Mouse (Mus musculus) embryonic stem cell, embryonic (primary cell): ENCODE results near the gene Ankrd13b.

ENCODE experiments used
- CTCF ChIA-PET, 4 experiments: fragments of 300-600 bp in 2 of 4; fragments of 350-600 bp in 2 of 4; sonication (Branson Sonifier 250); formaldehyde crosslinking; loops; one replicate each; lab custom pipeline; 2022; ENCODE audit warnings: inconsistent platforms in 2 of 4; lab: Charles Lee
- POLR2A ChIA-PET, 4 experiments: fragments of 300-600 bp in 2 of 4; fragments of 350-600 bp in 2 of 4; sonication (Branson Sonifier 250); formaldehyde crosslinking; loops; one replicate each; lab custom pipeline; 2022; ENCODE audit warnings: antibody characterized with exemption in 4 of 4, inconsistent platforms in 1 of 4; lab: Charles Lee

Gene Ankrd13b

DNA sequence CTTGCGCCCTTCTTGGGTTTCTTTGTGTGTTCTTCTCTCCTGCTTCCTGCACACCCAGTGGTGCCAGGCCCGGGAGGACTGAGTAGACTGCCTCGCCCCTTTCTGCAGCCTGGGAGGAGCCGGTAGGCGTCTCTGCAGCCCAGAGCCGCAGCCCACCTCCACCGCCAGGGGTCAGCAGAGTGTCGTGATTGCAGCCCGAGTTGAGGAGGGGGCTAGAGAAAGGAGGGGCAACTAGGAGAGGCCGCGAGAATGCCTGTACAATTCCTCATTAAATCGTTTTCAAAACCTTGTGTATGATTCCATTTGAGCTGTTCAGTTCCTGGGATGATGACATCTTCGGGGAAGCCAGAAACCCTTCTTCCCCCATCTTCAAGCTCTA lies 1.6 kb upstream of the Ankrd13b start:
- POLR2A ChIA-PET = interaction anchor here in 2 of 4 experiments (0.8 to 11.6 kb wide), 17 partner anchors 10 to 491 kb away, joined by 3 to 210 read pairs (median 5); partner anchors contain the start of genes Abhd15 (in 1 of the 2), Taok1 (in 1 of the 2) and Trp53i13 (in 1 of the 2)

DNA sequence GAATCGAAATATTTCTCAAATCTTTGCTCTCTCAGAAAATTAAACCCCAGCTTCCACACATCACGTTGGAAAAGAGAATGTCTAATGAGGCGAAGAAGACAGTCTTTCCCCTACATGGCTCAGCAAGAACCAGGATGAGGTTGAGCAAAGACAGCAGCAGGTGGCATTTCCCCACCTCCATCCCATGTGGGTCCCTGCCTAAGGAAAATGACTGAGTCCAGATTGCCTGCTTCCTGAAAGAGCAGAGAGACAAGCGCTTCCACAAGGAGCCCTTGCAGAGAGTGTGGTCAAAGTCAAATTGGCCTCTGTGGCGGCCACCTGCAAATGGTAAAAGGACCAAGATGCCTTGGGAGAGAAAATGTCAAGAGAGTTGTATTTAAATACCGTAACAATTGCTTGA lies 973 bp upstream of the Ankrd13b start:
- ChIA-PET CTCF (interaction anchor here in 3 of 4 experiments (0.5 to 3.3 kb wide), 13 partner anchors 10 to 101 kb away, joined by 3 to 22 read pairs (median 6); partner anchors contain the start of gene Abhd15 (in 1 of the 3)), POLR2A (interaction anchor here in 3 of 4 experiments (0.8 to 11.6 kb wide), 15 partner anchors 11 to 492 kb away, joined by 3 to 210 read pairs (median 5); partner anchors contain the start of genes Abhd15 (in 1 of the 3), Phf12 (in 1 of the 3), Taok1 (in 1 of the 3) and Trp53i13 (in 1 of the 3))

More for the DNA sequence above, 1.6 kb upstream of the Ankrd13b start:
- CTCF ChIA-PET = interaction anchor here (0.6 to 3.3 kb wide), 25 partner anchors 10 to 332 kb away, joined by 3 to 22 read pairs (median 4); partner anchors contain the start of gene Abhd15 (in 1 of the 4)

DNA sequence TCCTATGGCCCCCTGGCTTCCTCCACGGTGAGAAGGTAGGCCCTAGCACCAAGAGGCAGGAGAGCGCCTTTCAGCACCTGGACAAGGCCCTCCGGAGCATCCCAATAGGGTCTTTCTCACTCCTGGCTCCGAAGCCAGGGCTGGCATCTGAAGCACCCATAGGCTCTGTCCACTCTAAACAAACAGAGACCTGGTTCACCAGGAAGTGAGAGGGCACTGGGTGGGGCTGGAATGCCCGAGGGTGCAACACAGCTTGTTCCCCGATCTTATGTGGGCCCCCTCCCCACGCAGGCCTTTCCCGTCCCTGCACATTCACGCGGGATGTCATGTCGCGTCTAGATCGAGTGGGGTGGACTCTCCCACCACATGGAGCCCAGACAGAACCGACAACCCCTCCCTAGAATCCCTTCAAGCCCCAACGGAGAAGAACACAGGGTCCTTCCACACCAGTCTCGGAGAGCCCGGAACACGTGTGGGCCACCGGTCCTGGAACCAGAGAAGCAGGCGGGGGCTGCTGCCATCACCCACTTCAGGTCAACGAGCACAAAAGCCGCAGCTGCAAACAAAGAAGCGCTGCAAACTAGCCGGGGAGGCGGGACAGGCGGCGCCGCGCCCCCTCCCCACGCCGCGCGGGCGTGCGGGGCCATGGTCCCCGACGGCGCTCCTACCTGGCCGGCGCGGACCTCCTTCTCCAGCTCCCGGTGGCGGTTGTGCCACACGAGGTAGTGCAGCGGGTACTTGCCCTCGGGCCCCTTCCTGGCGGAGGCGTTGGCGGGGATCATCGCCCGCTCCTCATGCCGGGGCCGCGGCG lies 502 bp downstream of the Ankrd13b start:
- CTCF ChIA-PET = interaction anchor here in 3 of 4 experiments (0.6 to 3.3 kb wide), 16 partner anchors 12 to 392 kb away, joined by 3 to 22 read pairs (median 5); no protein-coding TSS in a partner anchor
- POLR2A ChIA-PET = interaction anchor here in 3 of 4 experiments (1.0 to 11.6 kb wide), 11 partner anchors 14 to 493 kb away, joined by 3 to 210 read pairs (median 5); partner anchors contain the start of genes Abhd15 (in 1 of the 3), Phf12 (in 1 of the 3), Taok1 (in 1 of the 3) and Trp53i13 (in 1 of the 3)

DNA sequence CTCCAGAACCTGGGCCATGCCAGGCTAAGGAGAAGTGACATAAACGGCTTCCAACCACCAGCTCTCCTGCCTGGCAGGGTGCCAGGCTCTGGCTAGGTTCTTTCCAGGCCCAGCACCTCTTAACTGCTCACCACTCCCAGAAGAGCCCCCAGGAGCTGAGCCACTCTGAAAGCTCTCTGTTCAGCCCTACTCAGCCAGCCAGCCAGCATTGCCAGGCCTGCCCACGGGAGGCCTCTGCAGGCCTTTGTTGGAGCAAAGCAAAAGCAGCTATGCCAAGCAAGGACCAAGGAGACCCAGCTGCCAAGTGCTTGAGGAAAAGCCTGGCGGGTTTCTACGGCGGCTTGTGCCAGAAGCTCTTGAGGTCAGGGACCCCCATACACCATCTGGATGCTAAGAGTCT lies 2.7 kb downstream of the Ankrd13b start:
- ChIA-PET POLR2A (interaction anchor here in 2 of 4 experiments (1.0 to 1.7 kb wide), 4 partner anchors 16 to 31 kb away, joined by 3 to 4 read pairs (median 3); partner anchors contain the start of gene Trp53i13 (in 1 of the 2)), CTCF (interaction anchor here (0.6 to 1.3 kb wide), 4 partner anchors 10 to 19 kb away, joined by 3 to 11 read pairs (median 3); no protein-coding TSS in a partner anchor)

DNA sequence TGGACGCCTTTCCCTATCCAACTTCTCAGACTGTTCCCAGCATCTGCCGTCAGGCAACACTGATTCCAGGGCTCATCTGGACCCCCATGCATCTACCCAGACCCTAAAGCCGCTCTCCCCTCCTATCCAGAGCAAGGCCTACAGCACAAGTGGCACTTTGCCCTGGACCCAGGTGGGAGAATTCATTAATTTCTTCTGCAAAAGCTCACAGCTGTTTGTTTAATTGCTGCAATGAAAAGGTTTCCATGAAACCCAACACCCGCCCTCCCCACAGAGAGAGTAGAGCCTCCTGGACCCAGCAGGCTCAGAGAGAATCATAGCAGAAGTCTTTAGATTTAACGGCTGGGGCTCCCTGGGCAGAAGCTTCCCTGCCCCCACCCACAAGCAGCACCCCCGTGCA lies 4.2 kb downstream of the Ankrd13b start:
- POLR2A ChIA-PET = interaction anchor here (0.6 to 2.6 kb wide), 11 partner anchors 9 to 314 kb away, joined by 3 to 12 read pairs (median 4); no protein-coding TSS in a partner anchor
- CTCF ChIA-PET = interaction anchor here in 3 of 4 experiments (0.7 kb wide), 3 partner anchors 16 to 468 kb away, joined by 3 to 20 read pairs (median 4); no protein-coding TSS in a partner anchor

DNA sequence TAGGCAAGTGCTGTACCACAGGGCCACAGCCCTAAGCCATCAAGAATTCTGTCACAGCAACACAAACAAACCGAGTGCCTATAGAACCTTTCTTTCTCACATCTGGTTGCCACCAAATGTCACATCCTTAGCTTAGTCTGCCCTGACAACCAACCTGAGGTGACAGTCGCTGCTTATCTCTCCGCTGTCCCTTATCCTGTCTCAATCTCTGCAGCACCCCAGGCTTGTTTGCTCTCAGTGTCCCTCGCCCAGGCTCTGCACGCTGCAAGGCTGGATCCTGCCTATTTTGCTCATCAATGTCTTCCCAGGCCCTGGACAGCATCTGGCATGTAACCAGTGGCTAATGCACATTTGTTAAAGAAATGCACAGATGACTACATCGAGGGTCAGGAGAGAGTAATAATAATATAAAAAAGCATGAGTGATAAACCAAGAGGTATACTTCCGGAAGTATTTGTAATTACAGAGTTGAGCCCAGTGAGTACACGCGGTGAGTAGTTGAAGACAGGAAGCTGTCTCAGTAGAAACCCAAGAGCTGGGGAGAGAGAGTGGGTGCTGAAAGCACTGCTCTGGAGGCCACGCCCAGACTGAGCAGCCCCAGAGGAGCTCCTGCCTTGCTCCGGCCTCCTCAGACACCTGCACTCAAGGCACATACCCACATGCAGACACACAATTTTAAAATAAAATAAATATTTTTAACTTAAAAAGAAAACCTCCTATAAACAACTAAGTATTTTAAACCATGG lies 5.8 kb downstream of the Ankrd13b start:
- ChIA-PET POLR2A (interaction anchor here in 2 of 4 experiments (0.5 to 2.6 kb wide), 10 partner anchors 10 to 77 kb away, joined by 3 to 12 read pairs (median 4); partner anchors contain the start of gene Git1 (in 1 of the 2)), CTCF (interaction anchor here in 3 of 4 experiments (1.0 to 1.6 kb wide), 5 partner anchors 16 to 146 kb away, joined by 3 to 9 read pairs (median 6); no protein-coding TSS in a partner anchor)

DNA sequence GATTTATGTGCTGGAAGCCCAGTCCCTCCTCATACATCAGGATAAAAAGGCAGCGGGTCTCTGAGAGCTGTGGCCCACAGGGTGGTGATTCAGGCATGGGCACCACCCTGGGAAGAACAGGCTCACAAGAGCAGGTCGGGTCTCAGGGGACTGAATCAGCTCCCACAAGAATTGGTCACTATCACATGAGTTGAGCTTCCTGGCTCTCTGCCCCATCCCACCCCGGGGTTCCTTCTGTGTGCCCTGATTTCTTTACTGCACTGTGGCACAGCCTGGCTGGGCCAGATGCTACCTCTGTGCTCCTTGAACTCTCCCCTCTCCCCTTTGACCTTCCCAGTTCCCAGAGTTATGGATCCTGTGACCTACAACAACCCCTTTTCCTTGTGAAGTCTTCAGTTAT lies 6.4 kb downstream of the Ankrd13b start:
- POLR2A ChIA-PET = interaction anchor here in 1 of 4 experiments (0.9 to 2.6 kb wide), 3 partner anchors 10 to 14 kb away, joined by 3 to 12 read pairs (median 4); no protein-coding TSS in a partner anchor
- CTCF ChIA-PET = interaction anchor here in 2 of 4 experiments (1.0 to 1.5 kb wide), 2 partner anchors 25 to 147 kb away, joined by 3 to 5 read pairs; no protein-coding TSS in a partner anchor

DNA sequence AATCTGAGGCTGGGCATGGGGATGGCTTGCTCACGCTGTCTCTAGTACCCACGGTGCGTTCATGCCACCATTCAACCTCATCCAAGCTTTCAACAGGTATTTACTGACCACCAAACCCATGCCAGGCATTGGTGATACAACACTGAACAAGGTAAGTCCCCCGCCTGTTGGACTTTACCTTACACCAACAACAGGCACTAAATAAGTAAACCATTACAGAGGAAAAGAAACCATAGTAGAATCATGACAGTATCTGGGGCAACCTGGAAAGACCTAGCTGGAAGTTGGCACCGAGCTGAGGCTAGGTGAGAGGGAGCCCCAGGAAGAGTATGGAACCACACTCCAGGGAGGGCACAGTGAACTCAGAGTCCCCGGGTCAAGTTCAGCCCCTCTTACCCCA lies 12.6 kb downstream of the Ankrd13b start:
- CTCF ChIA-PET = interaction anchor here in 3 of 4 experiments (1.0 to 3.5 kb wide), 6 partner anchors 9 to 344 kb away, joined by 4 to 22 read pairs (median 8); partner anchors contain the start of genes Git1 (in 1 of the 3) and Myo18a (in 1 of the 3)
- POLR2A ChIA-PET = interaction anchor here in 2 of 4 experiments (1.0 to 3.2 kb wide), 5 partner anchors 8 to 37 kb away, joined by 4 to 13 read pairs (median 6); no protein-coding TSS in a partner anchor

DNA sequence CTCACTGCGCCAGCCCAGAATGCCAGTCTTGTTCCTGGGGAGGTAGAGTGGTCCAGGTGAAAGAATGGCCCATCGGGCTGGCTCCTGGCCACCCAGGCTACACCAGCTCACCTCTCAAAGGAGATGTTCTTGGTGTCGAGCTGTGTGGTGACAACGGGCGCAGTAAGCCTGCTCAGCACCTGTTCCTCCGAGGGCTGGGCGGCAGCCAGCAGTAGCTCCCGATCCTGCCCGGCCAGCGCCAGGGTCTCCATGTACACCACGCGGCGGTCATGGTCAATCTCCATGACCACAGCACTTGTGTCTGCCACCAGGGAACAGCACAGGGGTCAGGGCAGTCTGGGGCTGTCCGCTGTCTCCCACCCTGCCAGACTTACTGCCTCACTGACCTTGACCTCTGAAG lies 13.3 kb downstream of the Ankrd13b start:
- ChIA-PET CTCF (interaction anchor here in 3 of 4 experiments (0.5 to 3.5 kb wide), 8 partner anchors 9 to 368 kb away, joined by 3 to 22 read pairs (median 4); partner anchors contain the start of gene Myo18a (in 1 of the 3)), POLR2A (interaction anchor here in 3 of 4 experiments (0.5 to 3.2 kb wide), 6 partner anchors 8 to 361 kb away, joined by 4 to 13 read pairs (median 5); no protein-coding TSS in a partner anchor)

DNA sequence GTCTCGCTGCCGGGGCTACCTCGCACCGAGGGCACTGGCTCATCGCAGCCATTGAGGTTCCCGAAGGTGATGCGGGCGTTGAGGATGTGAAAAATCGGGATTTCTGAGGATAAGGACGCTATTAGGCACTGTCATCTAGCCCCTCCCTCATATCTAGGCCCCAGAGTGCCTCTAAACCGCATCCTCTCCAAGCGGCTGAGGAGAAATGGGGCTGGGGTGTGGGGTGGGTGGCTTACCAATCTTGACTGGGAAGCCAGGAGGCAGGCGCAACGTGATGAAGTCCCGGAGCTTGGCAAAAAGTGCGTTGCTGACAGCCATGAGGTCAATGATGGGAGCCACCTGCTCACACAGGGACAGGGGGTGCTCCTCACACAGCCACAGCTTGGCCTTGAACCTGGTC lies 16.7 kb downstream of the Ankrd13b start:
- ChIA-PET CTCF (interaction anchor here in 3 of 4 experiments (0.6 to 2.8 kb wide), 4 partner anchors 17 to 709 kb away, joined by 3 to 9 read pairs (median 3); partner anchors contain the start of gene Ankrd13b (in 1 of the 3)), POLR2A (interaction anchor here in 2 of 4 experiments (0.6 to 3.1 kb wide), 5 partner anchors 11 to 464 kb away, joined by 3 to 12 read pairs (median 3); partner anchors contain the start of gene Abhd15 (in 1 of the 2))

DNA sequence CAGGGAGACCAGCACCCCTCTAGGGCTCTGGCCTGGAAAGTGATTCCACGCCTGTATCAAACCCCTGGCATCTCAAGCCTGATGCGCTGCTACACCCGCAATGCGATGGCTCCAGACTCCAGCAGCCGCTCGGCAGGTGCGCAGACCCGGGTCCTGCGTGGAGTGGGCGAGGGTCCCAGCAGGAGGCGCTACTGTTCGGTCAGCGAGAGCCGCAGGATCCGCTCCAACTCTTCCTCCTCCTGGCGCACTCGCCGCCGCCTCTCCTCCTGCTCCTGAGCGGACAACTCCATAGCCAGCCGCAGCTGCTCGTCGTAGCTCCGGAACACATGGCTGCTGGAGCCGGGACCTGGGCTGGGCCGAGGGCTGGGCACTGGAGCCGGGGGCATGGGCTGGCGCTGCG lies 18.1 kb downstream of the Ankrd13b start:
- ChIA-PET POLR2A (interaction anchor here in 2 of 4 experiments (0.6 to 1.3 kb wide), 4 partner anchors 15 to 155 kb away, joined by 3 to 7 read pairs (median 4); no protein-coding TSS in a partner anchor), CTCF (interaction anchor here in 3 of 4 experiments (0.6 to 2.8 kb wide), 4 partner anchors 19 to 675 kb away, joined by 3 to 11 read pairs (median 8); partner anchors contain the start of gene Ankrd13b (in 1 of the 3))

DNA sequence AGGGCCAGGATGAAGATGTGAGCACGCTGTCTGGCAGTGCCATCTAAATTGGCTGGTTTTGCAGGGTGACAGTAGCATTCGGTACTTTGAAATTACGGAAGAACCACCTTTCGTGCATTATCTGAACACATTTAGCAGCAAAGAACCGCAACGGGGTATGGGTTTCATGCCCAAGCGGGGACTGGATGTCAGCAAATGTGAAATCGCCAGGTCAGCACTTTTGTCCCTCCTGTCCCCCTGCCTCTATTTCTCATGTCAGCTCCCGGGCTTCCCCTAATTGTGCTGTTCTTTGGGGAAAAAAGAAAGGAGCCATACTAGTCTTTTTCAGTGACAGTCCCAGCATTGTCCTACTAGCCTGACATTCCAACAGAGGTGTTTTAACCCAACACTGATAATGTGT lies 21.1 kb downstream of the Ankrd13b start:
- ChIA-PET POLR2A (interaction anchor here (0.5 to 2.6 kb wide), 21 partner anchors 8 to 514 kb away, joined by 3 to 13 read pairs (median 3); partner anchors contain the start of genes Gm10392 (in 1 of the 4), Phf12 (in 1 of the 4), Ssh2 (in 1 of the 4) and Taok1 (in 1 of the 4)), CTCF (interaction anchor here (0.5 to 2.7 kb wide), 47 partner anchors 8 to 801 kb away, joined by 3 to 23 read pairs (median 4); partner anchors contain the start of genes Ssh2 (in 2 of the 4), Ankrd13b (in 1 of the 4), Git1 (in 1 of the 4) and Trp53i13 (in 1 of the 4))

DNA sequence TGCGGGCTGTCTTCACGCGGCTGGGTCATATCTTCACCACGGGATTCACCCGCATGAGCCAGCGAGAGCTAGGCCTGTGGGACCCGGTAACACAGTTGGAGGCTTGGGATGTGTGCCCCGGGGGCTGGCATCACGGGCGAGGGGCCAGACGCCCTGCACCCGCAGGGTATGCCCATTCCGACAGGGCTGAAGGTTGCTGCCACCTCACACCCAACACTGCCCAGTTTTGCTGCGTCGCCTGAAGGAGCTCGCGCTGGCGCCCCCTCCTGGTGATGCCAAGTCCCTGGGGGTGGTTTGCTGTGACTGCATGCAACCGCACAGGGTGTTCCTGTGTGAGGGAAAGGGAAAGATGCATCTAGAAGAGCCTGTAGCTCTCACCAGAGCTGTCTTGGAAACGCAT lies 21.7 kb downstream of the Ankrd13b start:
- ChIA-PET POLR2A (interaction anchor here in 3 of 4 experiments (0.5 to 2.6 kb wide), 29 partner anchors 8 to 998 kb away, joined by 3 to 13 read pairs (median 4); partner anchors contain the start of genes Gm10392 (in 1 of the 3), Phf12 (in 1 of the 3) and Taok1 (in 1 of the 3)), CTCF (interaction anchor here (0.5 to 2.7 kb wide), 62 partner anchors 8 to 1447 kb away, joined by 3 to 23 read pairs (median 4); partner anchors contain the start of genes Ssh2 (in 2 of the 4), Abhd15 (in 1 of the 4), Ankrd13b (in 1 of the 4) and Git1 (in 1 of the 4))

DNA sequence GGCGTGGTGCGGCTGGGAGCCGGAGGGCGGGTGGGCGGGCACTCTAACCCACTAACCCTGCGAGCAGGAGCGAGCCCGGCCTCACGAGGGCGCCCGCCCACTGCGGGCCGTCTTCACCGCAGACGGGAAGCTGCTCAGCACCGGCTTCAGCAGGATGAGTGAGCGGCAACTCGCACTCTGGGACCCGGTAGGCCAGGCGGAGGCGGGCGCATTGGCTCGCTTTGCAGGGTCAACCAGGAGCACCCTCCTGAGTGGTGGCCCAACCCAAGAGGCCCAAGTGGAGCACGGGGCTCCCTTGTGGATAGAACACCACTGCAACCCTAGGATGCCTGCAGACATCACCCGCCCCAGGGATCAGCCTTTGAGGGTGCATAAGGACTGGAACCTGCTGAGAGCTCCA lies 22.3 kb downstream of the Ankrd13b start:
- ChIA-PET CTCF (interaction anchor here (0.6 to 2.7 kb wide), 55 partner anchors 9 to 1446 kb away, joined by 3 to 23 read pairs (median 4); partner anchors contain the start of genes Ssh2 (in 2 of the 4), Abhd15 (in 1 of the 4), Ankrd13b (in 1 of the 4) and Git1 (in 1 of the 4)), POLR2A (interaction anchor here in 3 of 4 experiments (0.6 to 2.6 kb wide), 23 partner anchors 9 to 999 kb away, joined by 3 to 13 read pairs (median 3); partner anchors contain the start of genes Ankrd13b (in 1 of the 3) and Taok1 (in 1 of the 3))

DNA sequence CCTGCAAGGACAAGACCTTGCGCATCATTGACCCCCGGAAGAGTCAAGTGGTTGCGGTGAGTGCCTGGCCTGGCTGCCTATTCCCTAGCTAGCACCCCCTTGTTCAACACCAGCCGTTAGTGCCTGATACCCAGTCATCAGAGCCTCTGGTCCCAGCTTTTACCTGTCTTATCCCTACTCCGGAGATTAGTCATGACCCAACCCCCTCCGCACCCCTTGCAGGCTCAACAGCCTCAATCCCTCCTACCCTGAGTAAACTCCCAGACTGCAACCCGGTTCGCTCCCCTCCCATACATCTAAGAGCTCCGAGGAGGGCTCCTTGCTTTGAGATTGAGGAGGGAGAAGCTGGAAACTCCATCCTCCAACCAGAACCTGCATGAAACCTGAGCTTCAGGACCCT lies 22.9 kb downstream of the Ankrd13b start:
- ChIA-PET CTCF (interaction anchor here (0.8 to 2.7 kb wide), 22 partner anchors 10 to 469 kb away, joined by 3 to 22 read pairs (median 8); partner anchors contain the start of genes Ankrd13b (in 1 of the 4), Slc6a4 (in 1 of the 4) and Ssh2 (in 1 of the 4)), POLR2A (interaction anchor here in 3 of 4 experiments (0.6 to 2.6 kb wide), 15 partner anchors 9 to 368 kb away, joined by 3 to 13 read pairs (median 3); partner anchors contain the start of genes Ankrd13b (in 1 of the 3) and Taok1 (in 1 of the 3))
